Mouse (Mus musculus) C2C12 (cell line): Measurements from ENCODE around the gene Cep95. TPM values are rescaled to one million over a fixed set of nuclear protein-coding genes. Genes with fewer than 3 reads are reported as not detected.
A peak's percentile ranks its signal among the peaks of the same experiment; 100 is the strongest.
"Not testable (repeated sequence)": the region's sequence is repeated elsewhere in the genome, so short reads cannot be mapped to it uniquely, and the experiment has no call there.

Experiments
- H3K27me3 ChIP-seq: one replicate; pipeline ENCODE4 v1.6.1; 2011; ENCODE audit not compliant: control insufficient read depth, insufficient read depth, insufficient read length
- H3K36me3 ChIP-seq: one replicate; pipeline ENCODE4 v1.6.1; 2011; ENCODE audit not compliant: control insufficient read depth, insufficient read depth
- H3K4me3 ChIP-seq: one replicate; pipeline ENCODE4 v1.5.1; 2011; ENCODE audit warnings: mild to moderate bottlenecking, control low read depth; ENCODE audit not compliant: poor library complexity, insufficient read depth, severe bottlenecking
- H3K79me2 ChIP-seq: one replicate; pipeline ENCODE4 v1.6.1; 2011; ENCODE audit not compliant: control insufficient read depth, insufficient read depth
- H3K79me3 ChIP-seq: one replicate; pipeline ENCODE4 v1.6.1; 2011; ENCODE audit warnings: low read depth, control low read depth
- H3ac ChIP-seq: one replicate; pipeline ENCODE3; 2011; ENCODE audit warnings: low read depth; ENCODE audit not compliant: control insufficient read depth, insufficient read length
- CEBPB ChIP-seq: IDR thresholded peaks from one replicate; pipeline ENCODE4 v1.6.1; 2011; ENCODE audit warnings: low read depth, mild to moderate bottlenecking, control low read depth, moderate library complexity
- CTCF ChIP-seq: IDR thresholded peaks from one replicate; pipeline ENCODE4 v1.5.1; 2011; ENCODE audit not compliant: control insufficient read depth, insufficient read depth, insufficient read length
- FOSL1 ChIP-seq: IDR thresholded peaks from one replicate; pipeline ENCODE4 v1.8.0; 2011; ENCODE audit warnings: mild to moderate bottlenecking, low read length; ENCODE audit not compliant: poor library complexity, insufficient read depth, severe bottlenecking
- MAX ChIP-seq: IDR thresholded peaks from one replicate; pipeline ENCODE4 v1.6.1; 2011; ENCODE audit warnings: mild to moderate bottlenecking, control low read depth
- MYOD1 ChIP-seq: IDR thresholded peaks from one replicate; pipeline ENCODE4 v1.6.1; 2011; ENCODE audit warnings: low read depth; ENCODE audit not compliant: control insufficient read depth, insufficient read length
- MYOG ChIP-seq: IDR thresholded peaks from one replicate; pipeline ENCODE4 v1.6.1; 2011; ENCODE audit not compliant: control insufficient read depth, insufficient read length; ENCODE audit errors: extremely low read depth
- USF1 ChIP-seq: IDR thresholded peaks from one replicate; pipeline ENCODE4 v1.6.1; 2011; ENCODE audit warnings: low read depth, mild to moderate bottlenecking, control low read depth, moderate library complexity
- polyA plus RNA-seq: library from polyadenylated mRNA; unstranded; fragments of >200 nt; fragmentation: generic; extraction: Trizol; gene quantifications from one replicate; pipeline ENCODE4 v1.2.1, GENCODE M21; 2012; ENCODE audit warnings: missing spikeins

The Cep95 gene
- polyA plus RNA-seq, 1 experiment: 3.5 TPM

- H3K36me3 ChIP-seq: peaks cover 77% of the 10 kb centered on the region
- TF ChIP-seq FOSL1: no peak
- peak; percentile 58 for TF ChIP-seq MAX
- H3K27me3 ChIP-seq: no peaks in the 10 kb centered on the region
- H3K4me3 ChIP-seq: peak overlapping the region; percentile 74
- H3K79me2 ChIP-seq: peaks cover 55% of the 10 kb centered on the region
- peaks cover 24% of the 10 kb centered on the region for H3K79me3 ChIP-seq
- peak overlapping the region; percentile 87 for H3ac ChIP-seq
These were observed 10.3 kb upstream of the Cep95 start for GRCm38 (mm10) chr11:106778589-106779387.

- peak within 1 kb of the TSS; percentile 87 for H3ac ChIP-seq
- peak within 1 kb of the TSS; percentile 74 for H3K4me3 ChIP-seq
- TF ChIP-seq MYOD1 (no peak), CEBPB (no peak), MAX (no peak), MYOG (no peak), CTCF (no peak), FOSL1 (no peak), USF1 (no peak)
- no peaks in the 10 kb centered on the region for H3K27me3 ChIP-seq
- peaks cover 62% of the 10 kb centered on the region for H3K79me2 ChIP-seq
- H3K79me3 ChIP-seq: peaks cover 31% of the 10 kb centered on the region
- H3K36me3 ChIP-seq: peaks cover 78% of the 10 kb centered on the region
These were observed 9.5 kb upstream of the Cep95 start, which contains the start of gene Polg2 for GRCm38 (mm10) chr11:106779388-106780088. Gene Polg2 (minus strand): TSS chr11:106779537.

- peaks cover 67% of the 10 kb centered on the region for H3K79me2 ChIP-seq
- H3K4me3 ChIP-seq: no peak overlapping the region
- peaks cover 37% of the 10 kb centered on the region for H3K79me3 ChIP-seq
- H3ac ChIP-seq: no peak overlapping the region
- H3K36me3 ChIP-seq: peaks cover 78% of the 10 kb centered on the region
- no peaks in the 10 kb centered on the region for H3K27me3 ChIP-seq
- TF ChIP-seq MYOD1 (no peak), FOSL1 (no peak), CTCF (no peak)
These were observed 9.0 kb upstream of the Cep95 start for GRCm38 (mm10) chr11:106780089-106780425.

GRCm38 (mm10) chr11:106780590-106781220 is 8.3 kb upstream of the Cep95 start:
- H3K27me3 ChIP-seq: no peaks in the 10 kb centered on the region
- H3ac ChIP-seq: no peak overlapping the region
- H3K36me3 ChIP-seq: peaks cover 78% of the 10 kb centered on the region
- H3K4me3 ChIP-seq: no peak overlapping the region
- TF ChIP-seq MYOG: no peak
- TF ChIP-seq MYOD1: no peak
- TF ChIP-seq CTCF: no peak
- TF ChIP-seq FOSL1: no peak
- no peak for TF ChIP-seq USF1
- no peak for TF ChIP-seq CEBPB
- no peak for TF ChIP-seq MAX
- peaks cover 74% of the 10 kb centered on the region for H3K79me2 ChIP-seq
- peaks cover 43% of the 10 kb centered on the region for H3K79me3 ChIP-seq

GRCm38 (mm10) chr11:106782271-106782670 is 6.8 kb upstream of the Cep95 start:
- Histone ChIP-seq H3K79me2 (peaks cover 78% of the 10 kb centered on the region), H3K79me3 (peaks cover 59% of the 10 kb centered on the region), H3K36me3 (peaks cover 80% of the 10 kb centered on the region)
- H3K27me3 ChIP-seq, H3K4me3 ChIP-seq, H3ac ChIP-seq: not testable (repeated sequence)
